Mouse (Mus musculus) lung, embryonic 16.5 days (tissue): ENCODE results near the gene Dpm3. TPM values are rescaled to one million over a fixed set of nuclear protein-coding genes. Genes with fewer than 3 reads are reported as not detected.

ENCODE experiments used
- ATAC-seq: fragments of 200-750 bp; cut with Nextera tagmentation; 2 replicates; pipeline ENCODE4 v1.8.0; 2017; ENCODE audit warnings: low read depth, mild to moderate bottlenecking, moderate library complexity
- H3K27ac ChIP-seq: fragments of 300-500 bp; sonication (generic); 2 replicates; pipeline ENCODE4 v1.5.1; 2014; ENCODE audit warnings: mild to moderate bottlenecking, control low read depth, low read length
- H3K27me3 ChIP-seq: fragments of 300-500 bp; sonication (generic); 2 replicates; pipeline ENCODE4 v1.6.1; 2014; ENCODE audit warnings: low read depth, low read length, mixed read lengths; ENCODE audit not compliant: control insufficient read depth, insufficient read depth
- H3K36me3 ChIP-seq: fragments of 300-500 bp; sonication (generic); 2 replicates; pipeline ENCODE4 v1.6.1; 2014; ENCODE audit warnings: low read length; ENCODE audit not compliant: control insufficient read depth, insufficient read depth
- H3K4me1 ChIP-seq: fragments of 300-500 bp; sonication (generic); replicated peaks from 2 replicates; pipeline ENCODE4 v1.6.1; 2014; ENCODE audit warnings: low read length, mixed read lengths; ENCODE audit not compliant: control insufficient read depth, insufficient read depth
- H3K4me2 ChIP-seq: fragments of 300-500 bp; sonication (generic); 2 replicates; pipeline ENCODE4 v1.6.1; 2014; ENCODE audit warnings: low read depth, low read length, control low read depth
- H3K4me3 ChIP-seq: fragments of 300-500 bp; sonication (generic); 2 replicates; pipeline ENCODE4 v1.5.1; 2014; ENCODE audit warnings: mild to moderate bottlenecking, low read length, control low read depth
- H3K9ac ChIP-seq: fragments of 300-500 bp; sonication (generic); 2 replicates; pipeline ENCODE4 v1.6.1; 2014; ENCODE audit warnings: low read length, control low read depth
- H3K9me3 ChIP-seq: fragments of 300-500 bp; sonication (generic); 2 replicates; pipeline ENCODE4 v1.6.1; 2016; ENCODE audit warnings: low read length; ENCODE audit not compliant: control insufficient read depth
- WGBS: fragments of 180-500 bp; shearing (Covaris S2); extraction: QIAGEN DNeasy Blood & Tissue Kit; methylation state at CpG from one replicate; pipeline ENCODE4 v1.1.7; 2014; 5-methylcytosine and 5-hydroxymethylcytosine counted together
- polyA plus RNA-seq: library from polyadenylated mRNA; unstranded; fragments of >200 nt; fragmentation: Nextera tagmentation; extraction: Ambion mirVana; gene quantifications from 2 replicates; pipeline ENCODE4 v1.2.1, GENCODE M21; 2015

The Dpm3 gene
- polyA plus RNA-seq, 1 experiment from 2014 or later = 135 TPM

DNA sequence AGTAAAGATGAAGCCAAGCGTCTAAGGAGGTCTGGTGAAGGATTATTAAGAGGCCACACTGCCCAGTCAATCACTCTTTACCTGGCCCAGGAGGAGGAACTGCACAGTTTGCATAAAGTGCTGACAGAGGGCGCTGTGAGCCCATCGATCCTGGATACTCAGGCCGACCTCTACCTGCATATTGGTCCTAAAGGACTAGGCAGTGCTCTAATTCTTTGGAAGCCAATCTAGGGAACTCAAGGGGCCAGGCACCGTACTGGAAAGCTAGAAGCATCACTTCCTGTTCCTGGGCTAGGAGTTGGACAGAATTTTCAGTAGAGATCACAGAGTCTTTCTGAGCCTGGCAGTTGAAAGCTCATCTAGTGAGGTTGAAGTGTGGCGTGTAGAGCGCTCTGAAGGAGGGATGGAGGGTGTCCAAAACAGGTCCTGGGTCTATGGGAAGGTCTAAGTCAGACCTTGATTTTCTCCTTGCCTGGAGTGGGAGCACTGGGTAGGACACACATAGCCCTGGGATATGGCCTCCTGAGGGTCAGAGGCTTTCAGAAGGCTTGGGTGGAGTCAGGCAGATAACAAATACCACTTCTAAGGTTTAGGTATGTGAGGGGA, 8.6 kb upstream of the Dpm3 start:
- Histone ChIP-seq H3K27ac (peak overlapping the region; percentile 76), H3K4me2 (peak overlapping the region; percentile 14; the same call in 1 of the 2 replicates), H3K27me3 (no peaks in the 10 kb centered on the region), H3K4me1 (peaks cover 38% of the 10 kb centered on the region), H3K4me3 (no peak overlapping the region), H3K9me3 (no peaks in the 10 kb centered on the region), H3K36me3 (peaks cover 3% of the 10 kb centered on the region; the same call in 1 of the 2 replicates), H3K9ac (no peak overlapping the region)
- no peak for ATAC-seq
- WGBS = 18% methylated on average over 7 of the region's 7 CpGs

DNA sequence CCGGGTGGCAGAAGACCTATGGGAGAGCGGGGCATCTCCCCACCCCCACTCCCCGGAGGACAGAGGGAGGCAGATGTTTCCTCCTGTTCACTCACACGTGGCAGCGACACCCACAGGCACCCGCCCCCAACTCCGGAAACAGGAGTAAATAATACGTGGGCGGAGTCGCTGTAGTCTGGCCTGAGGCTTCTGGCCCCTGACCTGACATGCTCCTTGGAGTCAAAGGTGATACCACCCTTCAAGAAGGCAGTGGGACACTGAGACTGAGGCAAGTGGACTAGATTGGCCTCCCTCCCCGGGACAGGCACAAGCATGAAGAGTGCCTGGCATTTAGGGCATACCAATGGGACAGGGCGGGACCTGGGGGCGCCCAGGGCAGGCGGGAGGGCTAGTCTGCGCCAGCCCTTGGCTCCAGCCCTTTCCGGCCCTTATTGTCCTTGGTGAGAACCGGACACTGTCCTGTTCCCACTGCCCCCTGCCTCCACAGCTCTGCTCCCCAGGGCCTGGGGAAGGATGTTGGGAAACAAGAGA, 7.7 kb upstream of the Dpm3 start:
- 9% methylated on average over 17 of the region's 17 CpGs for WGBS
- H3K4me3 ChIP-seq = no peak overlapping the region
- peak overlapping the region; percentile 21; the same call in 1 of the 2 replicates for H3K9ac ChIP-seq
- no peaks in the 10 kb centered on the region for H3K27me3 ChIP-seq
- H3K4me2 ChIP-seq = peak overlapping the region; percentile 44
- peak overlapping the region; percentile 83 for H3K27ac ChIP-seq
- peaks cover 3% of the 10 kb centered on the region; the same call in 1 of the 2 replicates for H3K36me3 ChIP-seq
- peak; percentile 75 for ATAC-seq
- H3K9me3 ChIP-seq = no peaks in the 10 kb centered on the region
- H3K4me1 ChIP-seq = peaks cover 33% of the 10 kb centered on the region

DNA sequence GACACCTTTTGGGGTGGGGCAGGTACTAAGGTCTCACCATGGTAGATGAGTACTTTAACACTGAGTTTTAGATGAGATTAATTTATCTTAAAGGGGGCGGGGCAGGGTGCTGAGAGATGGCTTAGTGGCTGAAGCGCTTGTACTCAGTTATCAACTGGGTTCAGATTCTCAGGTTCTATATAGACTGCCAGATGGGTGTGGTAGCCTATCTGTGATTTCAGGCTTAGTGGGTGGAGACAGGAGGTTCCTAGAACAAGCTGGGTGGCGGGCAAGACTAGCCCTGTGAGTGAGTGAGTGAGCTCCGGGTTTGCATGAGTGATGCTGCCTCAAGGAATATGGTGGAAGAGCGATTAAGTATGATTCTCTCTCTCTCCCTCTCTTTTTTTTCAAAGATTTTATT, 4.2 kb upstream of the Dpm3 start:
- Histone ChIP-seq H3K9me3 (no peaks in the 10 kb centered on the region), H3K27me3 (no peaks in the 10 kb centered on the region), H3K4me3 (no peak overlapping the region), H3K9ac (no peak overlapping the region), H3K4me1 (peaks cover 22% of the 10 kb centered on the region), H3K27ac (no peak overlapping the region), H3K36me3 (no peaks in the 10 kb centered on the region), H3K4me2 (no peak overlapping the region)
- ATAC-seq = no peak
- WGBS = 85% methylated on average over 5 of the region's 5 CpGs

DNA sequence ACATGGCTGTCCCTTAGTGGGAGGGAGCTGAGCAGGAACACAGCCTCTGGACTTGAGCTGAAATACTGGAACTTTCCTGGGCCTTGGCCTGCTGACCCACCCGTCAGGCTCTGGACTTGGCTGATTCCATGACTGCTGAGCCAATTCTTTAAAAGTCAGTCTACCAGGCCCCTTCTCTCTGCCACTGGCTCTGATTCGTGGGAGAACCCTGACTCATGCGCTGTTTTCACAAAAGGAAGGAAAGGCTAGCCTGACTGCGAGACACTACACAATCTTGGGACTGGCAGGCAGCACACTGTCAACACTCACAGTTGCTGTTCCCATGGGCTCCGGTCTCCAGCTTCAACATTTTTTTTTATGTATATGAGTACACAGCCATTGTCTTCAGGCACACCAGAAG, 3.0 kb upstream of the Dpm3 start:
- 63% methylated on average over 5 of the region's 5 CpGs for WGBS
- ATAC-seq = no peak
- H3K9ac ChIP-seq = no peak overlapping the region

DNA sequence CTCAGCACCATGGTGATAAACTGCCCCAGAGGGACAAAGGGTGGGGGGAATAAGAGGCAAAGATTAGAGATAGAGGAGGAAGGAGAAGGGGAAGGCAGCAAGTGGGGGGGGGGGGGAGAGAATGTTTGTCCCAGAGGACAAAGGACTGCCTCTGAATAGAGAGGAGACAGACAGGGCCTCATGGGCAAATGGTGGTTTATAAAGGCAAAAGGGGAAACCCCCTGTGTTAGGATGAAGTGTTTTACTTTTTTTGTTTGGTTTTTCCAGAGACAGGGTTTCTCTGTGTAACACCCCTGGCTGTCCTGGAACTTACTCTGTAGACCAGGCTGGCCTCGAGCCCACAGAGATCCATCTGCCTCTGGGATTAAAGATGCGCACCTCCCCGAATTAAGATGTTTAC, 1.1 kb downstream of the Dpm3 start:
- no peaks in the 10 kb centered on the region for H3K27me3 ChIP-seq
- no peak overlapping the region for H3K9ac ChIP-seq
- no peak overlapping the region for H3K4me2 ChIP-seq
- H3K4me1 ChIP-seq = no peaks in the 10 kb centered on the region
- ATAC-seq = no peak
- H3K36me3 ChIP-seq = no peaks in the 10 kb centered on the region
- H3K9me3 ChIP-seq = no peaks in the 10 kb centered on the region
- H3K27ac ChIP-seq = no peak overlapping the region
- no peak overlapping the region for H3K4me3 ChIP-seq
- 54% methylated on average over 3 of the region's 3 CpGs for WGBS

More for the DNA sequence above, 3.0 kb upstream of the Dpm3 start:
- peaks cover 14% of the 10 kb centered on the region for H3K4me1 ChIP-seq
- H3K4me3 ChIP-seq = no peak overlapping the region
- no peaks in the 10 kb centered on the region for H3K36me3 ChIP-seq
- H3K9me3 ChIP-seq = no peaks in the 10 kb centered on the region
- no peak overlapping the region for H3K4me2 ChIP-seq
- no peaks in the 10 kb centered on the region for H3K27me3 ChIP-seq
- no peak overlapping the region for H3K27ac ChIP-seq

DNA sequence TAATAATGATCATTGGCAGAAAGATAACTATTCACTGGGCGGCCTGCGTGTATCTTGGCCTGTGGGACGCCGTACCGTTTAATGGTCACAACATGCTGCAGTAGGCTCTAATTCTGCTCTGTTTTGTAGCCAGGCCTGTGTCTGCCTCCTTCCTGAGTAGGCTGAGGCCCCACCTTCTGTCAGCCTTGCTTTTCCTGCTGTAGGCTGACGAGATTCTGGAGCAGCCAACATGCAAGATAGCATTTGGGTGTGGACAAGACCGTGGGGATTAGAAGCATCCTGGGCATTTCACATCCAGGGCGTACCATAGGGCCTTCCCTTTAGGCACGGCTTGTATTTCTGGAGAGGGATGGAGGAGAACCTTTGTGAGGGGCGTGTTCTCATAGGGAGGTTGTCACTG, 3.3 kb downstream of the Dpm3 start:
- no peak overlapping the region for H3K4me3 ChIP-seq
- 57% methylated on average over 10 of the region's 10 CpGs for WGBS
- H3K9me3 ChIP-seq = no peaks in the 10 kb centered on the region
- H3K4me1 ChIP-seq = peaks cover 10% of the 10 kb centered on the region
- no peak for ATAC-seq
- no peaks in the 10 kb centered on the region for H3K27me3 ChIP-seq
- H3K4me2 ChIP-seq = no peak overlapping the region
- H3K36me3 ChIP-seq = no peaks in the 10 kb centered on the region
- no peak overlapping the region for H3K9ac ChIP-seq
- peak overlapping the region; percentile 11; the same call in 1 of the 2 replicates for H3K27ac ChIP-seq

DNA sequence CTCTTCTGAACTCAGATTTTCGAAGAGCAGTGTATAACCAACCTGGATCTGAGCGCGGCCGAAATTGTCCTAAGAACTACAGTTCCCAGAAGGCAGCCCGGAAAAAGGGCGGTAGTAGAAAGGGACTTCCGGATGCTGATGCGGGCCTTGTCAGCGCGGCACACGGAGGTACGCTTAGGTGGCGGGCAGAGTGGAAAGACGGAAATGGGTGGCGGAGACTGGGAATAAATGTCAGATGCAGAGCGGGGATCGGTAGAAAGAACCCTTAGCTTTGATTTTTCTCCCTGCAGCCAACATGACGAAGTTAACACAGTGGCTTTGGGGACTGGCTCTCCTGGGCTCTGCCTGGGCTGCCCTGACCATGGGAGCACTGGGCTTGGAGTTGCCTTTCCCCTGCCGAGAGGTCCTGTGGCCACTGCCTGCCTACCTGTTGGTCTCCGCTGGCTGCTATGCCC, 7.3 kb downstream of the Dpm3 start:
- Histone ChIP-seq H3K4me1 (peaks cover 37% of the 10 kb centered on the region), H3K27ac (peak overlapping the region; percentile 34; the same call in 1 of the 2 replicates), H3K27me3 (no peaks in the 10 kb centered on the region), H3K9ac (peak overlapping the region; percentile 86), H3K4me2 (peak overlapping the region; percentile 74), H3K9me3 (no peaks in the 10 kb centered on the region), H3K36me3 (peaks cover 4% of the 10 kb centered on the region; the same call in 1 of the 2 replicates), H3K4me3 (peak overlapping the region; percentile 71)
- WGBS = 0% methylated on average over 20 of the region's 20 CpGs
- ATAC-seq = peak; percentile 82

DNA sequence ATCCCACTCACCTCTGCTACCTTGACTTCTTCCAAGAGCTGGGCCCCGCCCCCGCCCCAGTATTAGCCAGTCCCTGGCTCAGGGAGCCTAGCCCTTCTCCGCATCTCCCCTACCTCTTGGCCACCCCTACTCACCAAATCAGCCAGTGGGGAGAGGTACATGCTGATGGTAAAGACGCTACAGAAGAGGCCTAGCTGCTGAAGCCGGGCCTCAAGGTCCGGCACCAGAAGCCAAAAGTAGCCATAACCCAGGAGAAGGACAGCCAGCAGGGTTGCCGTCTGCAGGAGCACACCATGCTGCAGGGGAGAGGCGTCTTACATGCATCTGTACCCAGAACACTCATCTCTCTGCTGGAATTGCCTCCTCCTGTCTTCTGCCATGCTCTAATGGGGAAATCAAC, 9.8 kb downstream of the Dpm3 start:
- Histone ChIP-seq H3K9me3 (no peaks in the 10 kb centered on the region), H3K27me3 (no peaks in the 10 kb centered on the region), H3K4me3 (no peak overlapping the region), H3K9ac (peak overlapping the region; percentile 26; the same call in 1 of the 2 replicates), H3K4me2 (peak overlapping the region; percentile 51; the same call in 1 of the 2 replicates), H3K4me1 (peaks cover 37% of the 10 kb centered on the region), H3K36me3 (peaks cover 14% of the 10 kb centered on the region), H3K27ac (no peak overlapping the region)
- ATAC-seq = no peak
- 67% methylated on average over 8 of the region's 8 CpGs for WGBS

DNA sequence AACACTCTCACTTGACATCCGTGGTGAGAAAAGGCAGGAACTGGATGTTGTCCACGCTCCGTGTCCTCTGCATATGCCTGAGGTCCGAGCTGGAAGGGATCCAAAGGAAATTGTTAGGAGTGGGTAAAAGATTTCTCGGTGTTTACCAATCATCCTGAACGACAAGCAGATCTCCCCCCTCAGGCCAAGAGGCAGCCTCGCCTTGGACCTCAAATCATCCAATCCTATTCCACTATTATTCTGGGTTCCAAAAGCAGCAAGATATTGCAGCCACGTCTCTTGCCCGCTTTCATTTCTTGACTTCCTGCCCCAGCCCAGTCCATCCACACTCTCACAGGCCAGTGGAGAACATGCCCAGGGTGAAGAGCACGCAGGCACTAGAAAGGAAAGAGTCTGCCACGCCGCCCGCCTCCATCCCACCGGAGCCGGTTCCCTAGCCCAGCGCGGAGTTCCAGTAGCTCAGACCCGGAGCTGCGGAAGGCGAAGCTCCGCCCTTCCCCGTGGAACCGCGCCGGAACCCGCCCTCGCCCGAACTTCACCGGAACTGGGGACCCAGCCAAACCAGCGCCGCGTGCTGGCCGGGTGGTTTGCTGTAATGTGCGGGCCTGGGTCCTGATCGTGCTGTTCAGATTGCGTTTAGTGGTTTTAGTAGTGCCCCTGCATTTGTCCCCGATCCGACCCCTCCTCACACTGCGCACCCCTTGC, 11.0 kb downstream of the Dpm3 start, which contains the start of gene Slc50a1:
Gene Slc50a1 (minus strand): TSS at position 520 of the 705 bp plus-strand sequence.
- H3K27ac ChIP-seq = peak within 1 kb of the TSS; percentile 93
- H3K9me3 ChIP-seq = no peaks in the 10 kb centered on the region
- H3K27me3 ChIP-seq = no peaks in the 10 kb centered on the region
- peak within 1 kb of the TSS; percentile 51 for H3K4me2 ChIP-seq
- H3K4me1 ChIP-seq = peaks cover 37% of the 10 kb centered on the region
- 3% methylated on average over 39 of the region's 39 CpGs for WGBS
- H3K36me3 ChIP-seq = peaks cover 19% of the 10 kb centered on the region
- H3K4me3 ChIP-seq = peak within 1 kb of the TSS; percentile 66
- peak; percentile 73 for ATAC-seq
- peak within 1 kb of the TSS; percentile 80 for H3K9ac ChIP-seq
